Mouse (Mus musculus): ENCODE data around the gene Cdh26. TPM values are rescaled to one million over a fixed set of nuclear protein-coding genes. Genes with fewer than 3 reads are reported as not detected.

Gene Cdh26
- total and polyA plus RNA-seq, 3 experiments, result not detected

- no peak overlapping the region; the same call in 1 of the 2 replicates for H3K4me3 ChIP-seq (ENCODE audit: low read depth, low read length)
- H3K9me3 ChIP-seq (replicated peaks), result peaks cover 82% of the 10 kb centered on the region
- H3K4me1 ChIP-seq (ENCODE audit: insufficient read depth, low read depth, low read length), result no peaks in the 10 kb centered on the region
- H3K27me3 ChIP-seq (ENCODE audit: insufficient read depth, low read length), result no peaks in the 10 kb centered on the region
- ATAC-seq (ENCODE audit: extremely low read depth, insufficient number of reproducible peaks, low FRiP score, poor library complexity, severe bottlenecking), result no peak
- TF ChIP-seq GATA1 (IDR thresholded peaks at IDR 0.05; ENCODE audit: borderline replicate concordance, low read length), result no peak
- no peak for TF ChIP-seq GATA2 (IDR thresholded peaks at IDR 0.05; ENCODE audit: borderline replicate concordance, low read depth, low read length)
- no peak for TF ChIP-seq CTCF (IDR thresholded peaks at IDR 0.05; ENCODE audit: low read depth, low read length)
- no peak for TF ChIP-seq TAL1 (conservative IDR thresholded peaks at IDR 0.05; ENCODE audit: low read depth, low read length)
- TF ChIP-seq POLR2AphosphoS5 (IDR thresholded peaks at IDR 0.05; ENCODE audit: insufficient replicate concordance, low read depth, low read length), result no peak
- no peaks in the 10 kb centered on the region for H3K36me3 ChIP-seq (replicated peaks)
- no peak for DNase-seq (ENCODE audit: low spot score)
These were observed 63.7 kb downstream of the Cdh26 start for GRCm38 (mm10) chr2:178494066-178494465.

- Histone ChIP-seq H3K4me1 (ENCODE audit: insufficient read depth, low read depth, low read length) (no peaks in the 10 kb centered on the region), H3K36me3 (replicated peaks) (no peaks in the 10 kb centered on the region), H3K9me3 (replicated peaks) (peaks cover 81% of the 10 kb centered on the region), H3K4me3 (ENCODE audit: low read depth, low read length) (no peak overlapping the region), H3K27me3 (ENCODE audit: insufficient read depth, low read length) (no peaks in the 10 kb centered on the region)
- no peak for DNase-seq (ENCODE audit: low spot score)
- no peak for ATAC-seq (ENCODE audit: extremely low read depth, insufficient number of reproducible peaks, low FRiP score, poor library complexity, severe bottlenecking)
- TF ChIP-seq POLR2AphosphoS5 (IDR thresholded peaks at IDR 0.05; ENCODE audit: insufficient replicate concordance, low read depth, low read length), result no peak
- no peak for TF ChIP-seq GATA2 (IDR thresholded peaks at IDR 0.05; ENCODE audit: borderline replicate concordance, low read depth, low read length)
- no peak for TF ChIP-seq GATA1 (IDR thresholded peaks at IDR 0.05; ENCODE audit: borderline replicate concordance, low read length)
- TF ChIP-seq TAL1 (conservative IDR thresholded peaks at IDR 0.05; ENCODE audit: low read depth, low read length), result no peak
- TF ChIP-seq CTCF (IDR thresholded peaks at IDR 0.05; ENCODE audit: low read depth, low read length), result no peak
These were observed 65.5 kb downstream of the Cdh26 start for GRCm38 (mm10) chr2:178495816-178496215.

DNA sequence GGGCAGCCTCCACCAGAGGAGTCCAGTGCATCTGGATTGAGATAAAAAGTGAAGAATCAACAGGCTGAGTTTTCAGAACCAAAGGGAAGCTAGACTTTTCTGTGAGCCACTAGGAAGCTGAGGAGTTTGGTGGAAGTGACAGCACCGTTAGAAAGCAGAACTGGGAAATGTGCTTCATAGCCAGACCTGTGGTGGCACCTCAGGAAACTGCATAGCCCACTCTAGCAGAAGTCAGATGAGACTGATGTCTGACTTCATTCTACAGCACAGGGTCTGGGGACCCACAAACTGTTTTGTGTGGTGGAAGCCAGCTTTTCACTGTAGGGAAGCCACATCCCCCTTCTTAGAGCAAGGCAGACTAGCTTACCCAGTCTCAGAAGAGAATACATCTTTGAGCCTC, 67.6 kb downstream of the Cdh26 start:
- no peaks in the 10 kb centered on the region for H3K27me3 ChIP-seq (ENCODE audit: insufficient read depth, low read length)
- ATAC-seq (ENCODE audit: extremely low read depth, insufficient number of reproducible peaks, low FRiP score, poor library complexity, severe bottlenecking), result no peak
- peaks cover 86% of the 10 kb centered on the region for H3K9me3 ChIP-seq (replicated peaks)
- TF ChIP-seq GATA1 (IDR thresholded peaks at IDR 0.05; ENCODE audit: borderline replicate concordance, low read length) (no peak), GATA2 (IDR thresholded peaks at IDR 0.05; ENCODE audit: borderline replicate concordance, low read depth, low read length) (no peak), CTCF (IDR thresholded peaks at IDR 0.05; ENCODE audit: low read depth, low read length) (no peak), POLR2AphosphoS5 (IDR thresholded peaks at IDR 0.05; ENCODE audit: insufficient replicate concordance, low read depth, low read length) (no peak), TAL1 (conservative IDR thresholded peaks at IDR 0.05; ENCODE audit: low read depth, low read length) (no peak)
- H3K4me1 ChIP-seq (ENCODE audit: insufficient read depth, low read depth, low read length), result no peaks in the 10 kb centered on the region
- no peaks in the 10 kb centered on the region for H3K36me3 ChIP-seq (replicated peaks)
- no peak for DNase-seq (ENCODE audit: low spot score)
- H3K4me3 ChIP-seq (ENCODE audit: low read depth, low read length), result no peak overlapping the region

DNA sequence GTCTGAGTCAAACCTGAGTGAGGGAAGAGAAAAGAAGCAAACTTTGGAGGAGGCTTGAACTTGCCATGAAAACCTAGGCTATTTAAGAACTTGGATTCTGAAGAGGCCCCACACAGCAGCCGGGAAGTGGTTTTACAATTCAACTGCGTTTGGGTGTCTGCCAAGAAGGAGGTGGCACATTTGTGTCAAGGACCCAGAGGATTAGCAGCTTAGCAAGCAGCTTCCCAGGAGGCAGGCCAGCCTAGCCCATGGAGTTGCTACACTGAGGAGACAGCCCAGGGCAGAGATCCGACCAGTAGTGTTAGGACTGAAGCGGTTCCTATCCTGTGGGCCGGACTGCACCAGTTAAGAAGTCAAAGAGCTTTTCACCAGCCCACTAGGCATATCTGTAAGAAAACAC, 68.1 kb downstream of the Cdh26 start:
- DNase-seq (ENCODE audit: low spot score), result no peak
- Histone ChIP-seq H3K9me3 (replicated peaks) (peaks cover 84% of the 10 kb centered on the region), H3K36me3 (replicated peaks) (no peaks in the 10 kb centered on the region), H3K27me3 (ENCODE audit: insufficient read depth, low read length) (no peaks in the 10 kb centered on the region), H3K4me3 (ENCODE audit: low read depth, low read length) (no peak overlapping the region), H3K4me1 (ENCODE audit: insufficient read depth, low read depth, low read length) (no peaks in the 10 kb centered on the region)
- no peak for ATAC-seq (ENCODE audit: extremely low read depth, insufficient number of reproducible peaks, low FRiP score, poor library complexity, severe bottlenecking)
- TF ChIP-seq CTCF (IDR thresholded peaks at IDR 0.05; ENCODE audit: low read depth, low read length) (no peak), GATA2 (IDR thresholded peaks at IDR 0.05; ENCODE audit: borderline replicate concordance, low read depth, low read length) (no peak), POLR2AphosphoS5 (IDR thresholded peaks at IDR 0.05; ENCODE audit: insufficient replicate concordance, low read depth, low read length) (no peak), GATA1 (IDR thresholded peaks at IDR 0.05; ENCODE audit: borderline replicate concordance, low read length) (no peak), TAL1 (conservative IDR thresholded peaks at IDR 0.05; ENCODE audit: low read depth, low read length) (no peak)

DNA sequence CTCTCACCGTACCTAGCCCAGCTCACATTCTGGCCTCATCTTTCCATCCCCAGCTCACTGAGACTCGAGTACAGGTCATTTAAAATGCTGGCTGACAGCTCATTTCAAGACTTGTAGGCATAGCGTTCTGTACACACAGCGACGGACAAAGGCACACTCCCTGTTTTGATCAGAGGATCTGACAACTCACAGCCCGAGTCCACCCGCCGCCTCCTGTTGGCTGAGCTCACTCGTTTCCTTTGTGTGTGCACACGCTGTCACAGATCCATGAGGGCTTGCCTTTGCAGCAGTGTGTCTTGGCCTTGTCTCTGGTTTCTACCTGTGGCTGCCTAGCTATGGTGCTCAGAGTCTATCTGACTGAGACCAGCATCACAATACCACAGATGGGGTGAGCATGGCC, 72.1 kb downstream of the Cdh26 start:
- DNase-seq (ENCODE audit: low spot score) (no peak), ATAC-seq (ENCODE audit: extremely low read depth, insufficient number of reproducible peaks, low FRiP score, poor library complexity, severe bottlenecking) (no peak)
- H3K27me3 ChIP-seq (ENCODE audit: insufficient read depth, low read length), result no peaks in the 10 kb centered on the region
- peaks cover 85% of the 10 kb centered on the region for H3K9me3 ChIP-seq (replicated peaks)
- TF ChIP-seq TAL1 (conservative IDR thresholded peaks at IDR 0.05; ENCODE audit: low read depth, low read length), result no peak
- no peak for TF ChIP-seq GATA1 (IDR thresholded peaks at IDR 0.05; ENCODE audit: borderline replicate concordance, low read length)
- TF ChIP-seq GATA2 (IDR thresholded peaks at IDR 0.05; ENCODE audit: borderline replicate concordance, low read depth, low read length), result no peak
- no peak for TF ChIP-seq CTCF (IDR thresholded peaks at IDR 0.05; ENCODE audit: low read depth, low read length)
- H3K4me1 ChIP-seq (ENCODE audit: insufficient read depth, low read depth, low read length), result no peaks in the 10 kb centered on the region
- no peak overlapping the region; the same call in 1 of the 2 replicates for H3K4me3 ChIP-seq (ENCODE audit: low read depth, low read length)
- H3K36me3 ChIP-seq (replicated peaks), result no peaks in the 10 kb centered on the region

DNA sequence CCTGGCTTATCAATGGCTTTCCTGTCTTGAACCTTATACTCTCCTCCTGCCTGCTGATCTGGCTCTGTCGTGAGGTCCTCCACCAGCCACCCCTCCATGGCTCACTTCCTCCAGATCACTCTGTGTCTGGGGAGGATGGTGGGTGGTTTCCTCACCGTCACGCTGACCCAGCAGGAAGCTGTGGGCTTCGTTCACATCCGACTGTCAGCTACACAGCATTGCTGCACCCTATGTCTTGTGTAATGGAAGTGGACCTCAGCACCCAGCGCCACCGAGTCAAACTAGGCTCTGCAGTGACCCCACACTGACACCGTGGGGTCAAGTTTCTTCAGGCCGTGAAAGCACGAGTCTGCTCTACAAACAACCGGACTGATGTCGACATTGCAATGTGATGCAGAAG, 75.7 kb downstream of the Cdh26 start:
- Histone ChIP-seq H3K4me3 (ENCODE audit: low read depth, low read length) (no peak overlapping the region), H3K36me3 (replicated peaks) (no peaks in the 10 kb centered on the region), H3K4me1 (ENCODE audit: insufficient read depth, low read depth, low read length) (no peaks in the 10 kb centered on the region), H3K27me3 (ENCODE audit: insufficient read depth, low read length) (no peaks in the 10 kb centered on the region), H3K9me3 (replicated peaks) (peaks cover 83% of the 10 kb centered on the region)
- ATAC-seq (ENCODE audit: extremely low read depth, insufficient number of reproducible peaks, low FRiP score, poor library complexity, severe bottlenecking) (no peak), DNase-seq (ENCODE audit: low spot score) (no peak)
- no peak for TF ChIP-seq POLR2AphosphoS5 (IDR thresholded peaks at IDR 0.05; ENCODE audit: insufficient replicate concordance, low read depth, low read length)
- no peak for TF ChIP-seq TAL1 (conservative IDR thresholded peaks at IDR 0.05; ENCODE audit: low read depth, low read length)
- TF ChIP-seq GATA1 (IDR thresholded peaks at IDR 0.05; ENCODE audit: borderline replicate concordance, low read length), result no peak
- no peak for TF ChIP-seq CTCF (IDR thresholded peaks at IDR 0.05; ENCODE audit: low read depth, low read length)
- TF ChIP-seq GATA2 (IDR thresholded peaks at IDR 0.05; ENCODE audit: borderline replicate concordance, low read depth, low read length), result no peak

Measured in G1E (cell line).